Mouse (Mus musculus) cerebellum, adult 18-20 months (tissue): ENCODE data around the gene Slc41a2.

Experiments used
- DNase-seq, 2 experiments: peaks; one replicate each; pipeline ENCODE4 v3.0.0; 2021

Gene Slc41a2

GRCm38 (mm10) chr10:83219729-83220128 lies 118.0 kb downstream of the Slc41a2 start:
- peak; percentile 78 to 79 for DNase-seq

DNA sequence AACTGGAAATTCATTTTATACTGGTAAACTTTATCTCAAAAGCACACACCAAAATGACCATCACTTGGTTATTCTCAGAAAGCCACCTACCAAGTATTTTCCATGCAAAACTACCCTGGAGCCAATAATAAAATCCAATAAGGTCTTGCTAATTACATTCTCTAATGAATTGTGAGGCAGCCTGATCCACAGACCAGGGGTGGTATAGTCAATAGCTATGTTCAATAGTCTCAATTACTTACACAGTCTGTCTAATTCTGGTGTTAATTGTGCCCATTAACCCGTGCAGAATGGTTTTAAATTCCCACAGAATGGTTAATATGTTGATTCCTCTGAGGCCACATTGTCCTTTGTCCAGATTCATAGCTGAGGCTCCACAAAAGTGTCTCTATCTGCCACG lies 118.9 kb downstream of the Slc41a2 start:
- no peak for DNase-seq

GRCm38 (mm10) chr10:83217256-83217655 lies 120.4 kb downstream of the Slc41a2 start:
- DNase-seq: no peak

DNA sequence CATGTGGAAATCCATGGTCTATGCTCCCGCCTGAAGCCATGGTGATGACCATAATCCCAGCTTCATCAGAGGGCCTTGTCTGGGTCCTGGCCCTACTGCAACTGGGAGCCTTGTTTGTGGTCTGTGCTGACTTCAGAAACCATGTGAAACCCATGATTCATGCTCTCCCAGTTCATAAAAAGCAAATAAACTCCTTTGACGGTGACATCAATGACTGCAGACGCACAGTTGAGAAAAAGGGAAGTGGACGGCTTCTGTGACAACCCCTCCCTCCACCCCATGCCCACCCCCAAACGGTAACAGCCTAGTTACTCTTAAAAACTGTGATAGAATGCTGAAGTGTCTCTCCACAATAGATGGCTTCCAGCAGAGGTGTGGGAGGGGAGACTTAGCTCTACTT lies 122.1 kb downstream of the Slc41a2 start:
- DNase-seq: no peak

- DNase-seq: no peak
Observed at GRCm38 (mm10) chr10:83212618-83213017, 125.1 kb downstream of the Slc41a2 start.

DNA sequence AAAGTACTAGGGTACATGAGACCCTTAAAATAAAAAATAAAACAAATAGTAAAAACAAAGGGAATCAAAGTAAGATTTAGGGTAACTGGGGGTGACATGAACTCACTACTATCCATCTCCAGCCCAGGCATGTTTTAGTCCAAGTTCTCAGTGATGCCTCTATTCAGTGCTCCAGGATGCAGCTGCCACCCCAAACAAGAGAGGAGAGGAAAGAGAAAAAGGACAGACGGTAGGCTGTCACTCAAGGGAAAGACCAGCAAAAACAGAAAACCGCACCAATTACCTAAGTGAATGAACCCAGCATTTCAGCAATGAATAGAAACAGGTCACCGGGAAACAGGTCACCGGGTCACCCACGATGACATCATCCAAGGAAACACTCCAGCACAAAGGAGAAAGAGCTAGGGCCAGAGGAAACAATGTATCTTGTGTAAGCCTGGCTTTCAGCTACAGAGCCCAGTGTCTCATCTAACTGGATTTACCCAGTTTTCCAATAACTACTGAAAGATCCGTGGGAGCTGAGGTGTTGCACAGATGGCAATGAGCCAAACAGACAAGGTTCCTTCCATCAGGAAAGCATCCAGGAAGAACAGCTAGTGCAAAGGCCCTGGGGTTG lies 126.6 kb downstream of the Slc41a2 start:
- DNase-seq: no peak

DNA sequence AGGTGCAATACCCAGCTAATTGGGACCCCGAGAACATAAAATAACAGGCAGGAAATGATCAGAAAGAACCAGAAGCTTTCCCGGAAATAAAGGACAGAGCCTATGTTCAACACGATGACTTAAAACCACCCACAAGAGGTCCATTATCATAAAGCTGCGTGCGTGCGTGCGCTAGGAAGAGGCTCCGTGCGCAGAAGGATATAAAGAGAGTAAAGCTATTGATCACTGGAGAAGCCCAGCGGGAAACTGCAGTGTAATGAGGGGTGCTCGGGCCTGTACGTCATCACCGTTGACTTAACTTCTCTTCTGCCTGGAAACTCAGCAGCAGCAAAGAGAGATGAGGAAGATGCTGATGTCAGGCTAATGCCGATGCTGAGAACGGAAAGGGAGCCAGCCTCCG lies 127.6 kb downstream of the Slc41a2 start:
- no peak for DNase-seq

DNA sequence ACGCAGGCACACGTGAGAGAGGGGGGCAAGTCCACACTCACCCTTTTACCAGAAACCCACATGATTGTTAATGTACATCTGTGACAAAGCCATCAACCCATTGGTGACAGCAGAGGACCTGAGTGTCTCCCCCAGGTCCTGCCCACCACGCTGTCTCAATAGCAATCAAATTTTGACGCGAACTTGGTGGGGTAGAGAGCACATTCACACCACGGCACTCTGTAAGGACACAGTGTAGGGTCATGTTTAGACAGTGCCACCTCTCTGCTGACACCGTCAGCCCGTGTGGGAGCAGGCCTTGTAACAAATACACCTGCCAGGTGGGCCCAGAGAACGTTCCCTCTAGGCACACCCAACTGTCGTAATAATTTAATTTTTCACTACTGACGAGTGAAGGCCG lies 128.3 kb downstream of the Slc41a2 start:
- DNase-seq: no peak

DNA sequence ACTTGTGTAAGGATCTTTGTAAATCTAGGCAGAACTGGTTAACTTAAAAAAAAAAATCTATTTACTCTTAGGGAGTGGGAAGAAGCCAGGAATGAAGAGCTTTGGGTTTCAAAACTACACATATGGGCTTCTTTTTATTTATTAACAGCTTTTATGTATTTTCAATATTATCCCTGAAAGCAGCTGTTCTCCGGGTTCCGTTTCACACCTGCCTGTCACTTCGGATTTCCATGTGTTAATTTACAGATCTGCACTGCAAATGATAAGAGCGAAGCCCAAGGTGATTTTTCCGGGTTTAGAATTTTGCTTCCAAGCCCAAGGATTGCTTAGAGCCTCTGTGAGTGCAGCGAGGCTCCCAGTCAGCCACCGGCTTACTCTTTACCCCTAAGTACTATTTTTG lies 129.2 kb downstream of the Slc41a2 start:
- no peak for DNase-seq

- DNase-seq: peak; percentile 41 to 51
Observed at GRCm38 (mm10) chr10:83202906-83203702, 134.6 kb downstream of the Slc41a2 start.

DNA sequence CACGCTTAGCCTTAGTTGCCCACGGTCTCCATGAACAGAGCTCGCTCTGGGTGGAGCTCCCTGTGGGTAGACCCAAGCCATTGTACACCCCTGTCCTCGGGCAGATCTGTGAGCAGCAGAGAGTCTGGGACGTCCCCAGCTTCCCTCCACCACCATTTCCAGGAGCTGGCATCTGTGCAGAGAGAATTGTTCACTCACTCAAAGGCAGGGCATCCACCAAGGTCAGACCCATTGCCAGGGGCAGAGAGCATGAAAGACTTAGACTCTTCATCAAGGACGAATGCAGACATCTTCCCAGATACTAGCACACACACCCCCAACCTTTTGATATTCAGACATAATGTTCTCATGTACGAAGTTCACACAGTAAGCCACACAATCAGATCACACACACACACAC lies 136.2 kb downstream of the Slc41a2 start:
- no peak for DNase-seq

DNA sequence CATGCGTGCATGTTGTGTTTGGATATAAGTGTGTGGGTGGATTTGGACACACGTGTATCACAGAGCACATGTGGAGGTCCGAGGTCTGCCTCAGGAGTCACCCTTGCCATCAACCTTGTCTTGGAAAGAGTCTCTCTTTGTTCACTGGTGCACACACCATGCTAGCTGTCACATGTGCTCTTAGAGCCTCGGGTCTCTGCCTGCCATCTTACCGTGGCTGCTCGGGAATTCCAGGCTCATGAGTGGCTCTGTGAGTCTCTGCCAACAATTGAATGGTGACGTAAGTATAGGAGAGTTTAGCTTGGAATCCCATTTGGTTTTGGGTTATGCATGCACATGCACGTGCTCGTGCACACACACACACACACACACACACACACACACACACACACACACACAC lies 138.4 kb downstream of the Slc41a2 start:
- no peak for DNase-seq

DNA sequence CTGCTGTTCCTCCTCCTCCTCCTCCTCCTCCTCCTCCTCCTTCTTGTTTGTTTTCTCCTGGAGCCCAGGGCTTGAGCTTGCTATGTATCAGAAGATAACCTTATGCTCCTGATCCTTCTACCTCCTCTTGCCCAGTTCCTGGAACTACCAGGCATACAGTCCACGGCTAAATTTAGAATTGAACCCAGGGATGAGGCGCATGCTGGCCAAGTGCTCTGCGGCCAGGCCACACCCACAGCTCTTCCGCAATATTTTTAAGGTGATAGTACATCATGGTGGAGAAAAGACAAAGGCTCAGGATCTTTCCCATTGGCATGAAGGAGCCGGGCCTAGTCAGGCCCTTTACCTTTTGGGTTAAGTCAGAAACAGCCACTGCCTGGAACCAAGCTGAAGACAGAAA lies 139.0 kb downstream of the Slc41a2 start:
- DNase-seq: peak in 1 of 2 experiments; percentile 21

DNA sequence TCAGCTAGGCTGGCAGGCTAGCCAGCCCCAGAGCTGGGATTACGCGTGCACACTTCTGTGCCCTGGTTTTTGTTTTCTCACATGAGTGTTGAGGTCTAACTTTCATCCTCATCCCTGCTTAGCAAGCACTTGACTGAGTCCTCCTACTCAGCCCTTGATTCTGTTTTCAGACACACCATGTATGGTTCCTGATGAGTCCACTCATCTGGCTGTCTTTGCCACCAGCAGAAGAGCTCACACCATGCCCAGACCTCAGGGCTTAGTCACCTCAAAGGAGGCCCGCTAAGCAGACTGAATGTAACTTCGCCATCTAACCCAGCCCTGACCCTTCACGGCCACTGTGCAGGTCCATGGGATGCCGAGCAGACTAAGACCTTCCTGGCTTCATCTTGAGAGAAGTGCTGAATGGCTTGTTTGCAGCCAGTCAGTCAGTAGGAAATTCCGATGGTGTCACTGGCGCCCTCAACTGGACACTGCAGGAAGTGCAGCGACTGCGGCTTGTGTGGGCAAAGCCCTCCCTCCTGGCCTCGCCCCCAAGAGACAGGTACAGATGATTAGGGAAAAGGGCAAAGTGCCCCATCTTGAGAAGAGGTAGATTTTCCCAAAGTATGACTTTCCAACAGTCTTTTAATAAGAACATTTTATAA lies 139.9 kb downstream of the Slc41a2 start:
- peak; percentile 75 to 83 for DNase-seq

DNA sequence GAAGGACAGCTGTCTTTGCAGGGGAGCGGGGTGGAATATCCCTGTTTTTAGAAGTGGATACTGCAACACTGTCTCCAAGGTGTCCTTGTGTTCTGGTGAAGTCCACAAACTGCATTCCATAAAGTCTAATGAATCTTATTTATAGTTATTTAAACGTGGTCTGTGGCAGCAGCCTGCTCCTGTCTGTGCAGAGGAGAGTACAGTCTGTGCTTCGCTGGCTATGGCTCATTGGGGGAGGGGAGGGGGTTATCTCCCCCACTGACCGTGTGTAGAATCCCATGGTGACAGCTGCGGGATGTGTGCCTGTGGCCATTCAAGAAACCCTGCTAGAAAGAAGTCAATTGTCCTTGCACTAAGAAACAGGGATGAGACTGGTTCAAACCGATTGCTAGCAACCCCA lies 145.7 kb downstream of the Slc41a2 start:
- no peak for DNase-seq

GRCm38 (mm10) chr10:83191476-83191875 lies 146.2 kb downstream of the Slc41a2 start:
- DNase-seq: no peak

DNA sequence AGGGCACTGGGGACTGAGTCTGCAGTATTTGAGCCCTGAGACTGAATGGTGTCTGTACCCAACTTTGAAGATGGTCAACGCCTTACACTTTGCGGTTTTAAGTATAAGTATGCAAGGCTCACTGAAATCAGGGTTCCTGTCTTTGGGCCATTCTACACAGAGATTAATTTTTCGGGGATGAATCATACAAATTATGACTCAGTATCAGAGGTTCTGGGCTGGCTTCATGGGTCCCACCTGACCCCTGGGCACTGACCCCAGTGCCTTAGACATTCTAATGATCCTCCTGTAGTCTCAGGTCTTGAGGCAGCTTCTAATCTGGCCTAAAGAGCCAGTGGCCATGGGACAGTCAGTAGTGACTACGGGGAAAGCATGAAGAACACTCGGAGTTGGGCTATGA lies 148.6 kb downstream of the Slc41a2 start:
- DNase-seq: no peak

GRCm38 (mm10) chr10:83186984-83187383 lies 150.7 kb downstream of the Slc41a2 start:
- DNase-seq: no peak

- no peak for DNase-seq
Observed at GRCm38 (mm10) chr10:83186167-83186566, 151.5 kb downstream of the Slc41a2 start.

GRCm38 (mm10) chr10:83185121-83185520 lies 152.6 kb downstream of the Slc41a2 start:
- DNase-seq: no peak

GRCm38 (mm10) chr10:83184480-83185069 lies 153.1 kb downstream of the Slc41a2 start:
- DNase-seq: peak; percentile 55 to 59

DNA sequence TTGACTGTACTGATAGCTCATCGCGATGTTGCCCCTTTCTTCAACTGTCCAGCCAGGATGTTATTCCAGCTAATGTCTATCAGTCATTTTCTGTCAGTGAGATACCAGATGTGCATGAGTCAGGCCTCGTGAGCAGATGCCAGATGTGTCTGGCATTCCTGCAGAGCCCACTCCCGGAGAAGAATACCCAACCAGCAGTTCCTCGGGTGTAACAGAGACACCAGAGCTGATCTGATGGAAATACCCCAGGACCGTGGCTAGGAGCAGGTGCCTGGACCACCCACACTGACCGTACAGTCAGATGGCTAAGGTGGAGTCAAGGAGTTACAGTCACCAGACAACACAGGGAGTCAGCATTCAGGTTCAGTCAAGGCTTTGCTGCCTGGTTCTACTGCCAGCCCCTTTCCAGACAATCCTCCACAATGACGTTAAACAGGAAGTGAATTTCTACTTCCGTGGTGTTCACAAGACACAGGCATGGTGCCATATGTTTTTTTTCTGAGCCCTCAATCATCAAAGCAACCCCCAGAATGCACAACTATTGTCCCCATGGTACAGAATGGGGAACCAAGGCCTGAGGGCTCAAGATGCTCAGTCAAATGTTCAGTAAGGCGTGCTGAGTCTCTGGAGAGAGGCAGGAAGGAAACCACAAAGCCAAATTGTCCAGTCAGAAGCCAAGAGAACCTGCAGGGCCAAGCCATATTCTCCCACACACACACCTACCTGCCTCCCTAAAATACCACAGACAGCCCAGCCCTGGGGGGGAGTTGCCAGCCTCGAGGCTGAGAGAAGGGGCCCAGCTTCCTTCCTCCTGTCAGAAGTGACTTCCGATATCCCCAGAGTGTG lies 153.8 kb downstream of the Slc41a2 start:
- DNase-seq: no peak

- peak; percentile 80 to 82 for DNase-seq
Observed at GRCm38 (mm10) chr10:83182573-83182960, 155.1 kb downstream of the Slc41a2 start.
